Mouse (Mus musculus): ENCODE measurements around the gene Cacnb4. TPM values are rescaled to one million over a fixed set of nuclear protein-coding genes. Genes with fewer than 3 reads are reported as not detected.

Gene Cacnb4
- total RNA-seq, 1 experiment from 2014 or later = not detected

DNA sequence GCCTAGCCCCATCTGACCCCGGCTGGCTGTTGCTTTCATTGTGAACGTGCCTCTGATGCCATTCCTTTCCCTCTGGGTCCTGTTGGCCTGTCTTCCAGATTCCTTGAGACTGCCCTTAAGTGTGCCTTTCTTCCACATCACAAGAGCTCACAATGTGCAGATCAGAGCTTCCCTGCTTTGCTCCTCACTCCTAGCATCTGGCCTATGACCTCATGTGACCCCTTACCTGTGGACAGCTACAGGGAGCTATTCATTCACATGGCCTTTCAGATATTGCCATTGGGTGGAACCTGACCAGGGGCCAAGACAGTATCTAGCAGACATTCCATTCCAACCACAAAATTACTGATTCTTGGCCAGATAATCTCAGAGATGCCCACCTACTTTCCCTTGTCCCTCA lies 171.5 kb downstream of the Cacnb4 start:
- ATAC-seq (replicated peaks; ENCODE audit: insufficient number of reproducible peaks, low FRiP score, low TSS enrichment, poor library complexity, severe bottlenecking) = no peak

DNA sequence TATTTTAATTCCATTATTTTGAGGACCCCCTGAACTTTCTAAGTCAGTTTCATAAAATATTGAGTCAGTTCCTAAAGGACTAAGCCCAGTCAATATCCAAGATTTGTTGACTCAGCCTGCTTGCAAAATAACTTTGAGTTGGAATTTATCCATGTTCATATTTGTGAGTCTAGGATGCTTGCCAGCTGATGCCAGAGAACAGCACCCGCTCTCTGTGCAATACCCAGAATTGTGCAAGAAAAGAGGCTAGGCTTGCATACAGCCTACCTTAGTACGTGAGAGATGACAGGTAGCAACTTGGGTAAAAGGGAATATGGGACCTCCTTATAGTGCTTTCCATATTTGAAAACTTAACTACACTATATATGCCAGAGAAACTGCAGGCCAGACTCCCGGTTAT lies 171.9 kb downstream of the Cacnb4 start:
- ATAC-seq (replicated peaks; ENCODE audit: insufficient number of reproducible peaks, low FRiP score, low TSS enrichment, poor library complexity, severe bottlenecking) = no peak

DNA sequence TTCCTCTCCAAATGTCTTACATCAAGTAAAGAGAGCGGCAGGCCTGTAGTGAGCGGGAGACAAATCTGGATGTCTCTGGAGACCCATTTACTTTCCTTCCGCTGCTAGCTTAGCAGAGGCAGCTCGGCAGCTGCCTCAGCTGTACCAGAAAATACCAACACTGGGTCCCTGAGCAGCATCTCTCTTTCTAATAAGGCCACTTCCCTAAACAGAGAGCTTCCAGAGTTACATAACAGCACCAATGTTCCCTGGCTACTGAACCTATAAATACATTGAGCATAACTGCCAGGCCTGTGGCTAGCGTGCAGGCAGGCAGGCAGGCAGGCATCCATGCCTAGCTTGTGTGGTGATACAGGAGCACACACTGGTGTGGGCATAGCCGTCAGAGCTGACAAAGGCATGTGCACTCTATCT lies 176.8 kb downstream of the Cacnb4 start:
- ATAC-seq (replicated peaks; ENCODE audit: insufficient number of reproducible peaks, low FRiP score, low TSS enrichment, poor library complexity, severe bottlenecking) = peak; percentile 67

DNA sequence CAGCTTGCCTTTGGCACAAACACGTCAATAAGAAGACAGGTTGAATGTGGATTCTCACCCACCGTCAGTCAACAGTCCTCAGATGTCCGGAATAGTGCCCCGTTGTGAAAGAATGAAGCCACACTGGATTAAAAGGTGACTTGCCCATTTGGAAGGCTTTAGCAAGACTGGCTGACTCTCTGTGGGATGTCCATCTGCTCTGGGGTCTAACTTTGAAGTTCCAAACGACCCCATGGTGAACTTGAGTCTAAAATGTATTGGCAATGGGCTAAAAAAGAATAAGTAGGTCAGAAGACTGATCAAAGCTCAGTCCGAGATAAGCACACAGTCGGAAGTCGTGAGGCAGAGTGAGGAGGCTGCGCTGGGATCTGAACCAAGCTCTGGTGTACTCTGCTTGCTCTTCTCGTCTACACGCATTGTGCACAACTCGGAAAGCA lies 177.5 kb downstream of the Cacnb4 start:
- ATAC-seq (replicated peaks; ENCODE audit: insufficient number of reproducible peaks, low FRiP score, low TSS enrichment, poor library complexity, severe bottlenecking) = no peak

DNA sequence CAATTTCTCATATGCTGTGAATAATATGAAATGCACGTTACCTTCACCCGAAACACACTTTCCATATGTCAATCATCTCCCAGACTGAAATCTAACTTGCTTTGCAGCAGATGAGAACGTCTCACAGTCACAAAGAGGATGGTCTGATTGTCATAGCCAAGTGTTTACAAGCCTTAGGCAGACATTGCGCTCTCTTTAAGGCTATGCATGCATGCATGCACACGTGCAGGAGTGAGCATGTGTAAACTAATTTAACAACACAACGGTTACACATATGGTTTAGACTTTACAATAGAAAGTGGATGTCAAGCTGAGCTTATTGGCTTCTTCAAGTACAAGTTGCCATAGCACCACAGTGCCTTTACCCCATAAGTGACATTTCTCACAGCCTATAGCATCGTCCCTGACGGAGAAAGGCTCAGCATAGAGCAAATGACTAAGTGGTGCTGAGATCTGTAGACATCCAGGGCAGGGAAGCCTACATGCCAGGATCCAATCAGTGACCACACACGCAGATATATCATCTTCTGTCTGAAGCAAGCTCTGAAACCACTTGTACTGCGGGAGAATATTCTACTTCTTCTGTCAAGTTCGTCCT lies 181.4 kb downstream of the Cacnb4 start:
- no peak for ATAC-seq (replicated peaks; ENCODE audit: insufficient number of reproducible peaks, low FRiP score, low TSS enrichment, poor library complexity, severe bottlenecking)

DNA sequence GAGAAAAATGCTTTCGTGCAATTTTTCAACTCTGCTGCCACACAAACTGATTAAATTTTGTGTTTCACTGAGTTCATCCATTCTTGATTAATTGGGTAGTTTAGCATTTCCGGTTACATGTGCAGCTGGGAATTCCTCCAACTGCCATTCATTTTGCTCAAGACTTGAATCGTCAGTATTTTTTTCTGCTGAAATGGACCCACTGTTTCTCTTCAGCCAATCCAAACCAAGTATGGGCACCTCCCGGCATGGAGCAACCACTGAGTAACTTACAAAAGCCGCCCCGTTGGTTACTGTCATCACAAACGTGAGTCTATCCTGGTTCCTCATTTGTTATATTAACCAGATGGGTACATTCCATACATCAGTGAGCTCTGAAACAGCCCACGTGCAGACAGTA lies 182.4 kb downstream of the Cacnb4 start:
- ATAC-seq (replicated peaks; ENCODE audit: insufficient number of reproducible peaks, low FRiP score, low TSS enrichment, poor library complexity, severe bottlenecking) = no peak

DNA sequence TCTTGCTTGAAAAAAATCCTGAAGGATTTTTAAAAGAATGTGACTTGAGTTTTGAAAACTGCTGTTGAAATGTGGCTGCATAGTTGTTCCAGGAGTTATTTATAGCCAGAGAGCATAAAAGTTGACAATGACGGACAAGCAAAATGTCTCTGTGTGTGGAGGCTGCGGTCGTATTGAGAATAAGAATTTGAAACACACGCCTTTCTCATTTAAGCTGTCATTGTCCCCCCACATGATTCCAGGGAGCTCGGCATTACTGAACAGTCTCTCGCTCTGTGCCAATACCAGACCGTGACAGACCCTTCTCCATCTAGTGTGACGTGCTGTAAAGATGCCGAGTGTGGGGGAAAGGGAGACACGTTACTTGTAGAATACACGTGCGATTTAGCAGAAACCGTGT lies 183.8 kb downstream of the Cacnb4 start:
- ATAC-seq (replicated peaks; ENCODE audit: insufficient number of reproducible peaks, low FRiP score, low TSS enrichment, poor library complexity, severe bottlenecking) = no peak

DNA sequence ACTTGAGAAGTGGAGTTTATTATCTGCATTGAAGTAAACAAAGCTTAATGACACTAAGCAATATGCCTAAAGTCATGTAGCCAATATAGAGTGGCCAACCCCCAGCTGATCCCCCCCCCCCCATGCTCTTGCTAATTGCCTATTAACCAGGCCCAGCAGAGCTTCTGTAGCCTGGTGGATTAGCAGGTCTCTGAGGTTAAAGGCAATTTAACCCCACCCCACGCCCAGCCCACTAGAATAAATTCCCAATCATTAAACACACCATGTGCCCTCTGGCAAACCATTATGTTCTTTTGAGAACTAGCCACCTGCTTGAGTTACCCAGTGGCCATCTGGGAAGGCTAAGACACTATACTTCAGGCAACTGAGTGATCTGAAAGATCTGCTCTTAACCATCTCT lies 186.8 kb downstream of the Cacnb4 start:
- no peak for ATAC-seq (replicated peaks; ENCODE audit: insufficient number of reproducible peaks, low FRiP score, low TSS enrichment, poor library complexity, severe bottlenecking)

DNA sequence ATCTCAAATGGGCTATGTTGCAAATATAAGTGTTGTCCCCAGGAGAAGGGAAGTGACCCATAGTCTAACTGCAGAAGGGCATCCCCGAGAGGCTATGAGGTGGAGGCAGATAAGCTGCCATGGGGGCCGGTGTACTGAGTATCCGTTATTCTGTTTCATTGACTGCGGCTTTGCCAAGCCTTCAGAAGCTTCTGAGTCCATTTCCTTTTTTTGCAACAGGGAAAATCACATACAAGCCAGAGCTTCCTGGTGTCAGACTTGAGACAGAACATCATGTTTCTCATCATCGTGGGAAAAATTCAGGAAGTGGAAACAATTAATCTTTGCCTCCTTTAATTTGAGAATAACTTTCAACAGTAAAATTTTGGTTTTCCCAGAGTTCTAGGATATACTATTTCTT lies 193.1 kb downstream of the Cacnb4 start:
- ATAC-seq (replicated peaks; ENCODE audit: insufficient number of reproducible peaks, low FRiP score, low TSS enrichment, poor library complexity, severe bottlenecking) = no peak

DNA sequence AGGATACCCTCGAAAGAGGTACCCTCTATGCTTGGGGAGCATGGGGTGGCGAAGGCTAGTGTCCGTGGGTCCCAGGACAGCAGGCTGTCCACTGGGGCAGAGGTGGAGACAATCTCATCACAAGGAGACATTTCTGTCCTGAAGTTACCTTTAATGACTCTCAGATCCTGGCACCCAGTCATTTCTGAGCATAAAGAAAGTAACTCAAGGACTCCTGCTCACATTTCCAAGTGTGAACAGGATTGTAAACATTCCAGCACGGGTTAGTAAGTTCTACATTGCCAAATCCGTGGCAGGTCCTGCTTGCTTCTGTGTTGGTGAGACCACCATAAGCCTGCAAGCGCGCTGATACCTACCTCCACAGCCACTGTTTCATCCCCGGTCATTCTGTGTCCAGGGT lies 196.2 kb downstream of the Cacnb4 start:
- ATAC-seq (replicated peaks; ENCODE audit: insufficient number of reproducible peaks, low FRiP score, low TSS enrichment, poor library complexity, severe bottlenecking) = no peak

DNA sequence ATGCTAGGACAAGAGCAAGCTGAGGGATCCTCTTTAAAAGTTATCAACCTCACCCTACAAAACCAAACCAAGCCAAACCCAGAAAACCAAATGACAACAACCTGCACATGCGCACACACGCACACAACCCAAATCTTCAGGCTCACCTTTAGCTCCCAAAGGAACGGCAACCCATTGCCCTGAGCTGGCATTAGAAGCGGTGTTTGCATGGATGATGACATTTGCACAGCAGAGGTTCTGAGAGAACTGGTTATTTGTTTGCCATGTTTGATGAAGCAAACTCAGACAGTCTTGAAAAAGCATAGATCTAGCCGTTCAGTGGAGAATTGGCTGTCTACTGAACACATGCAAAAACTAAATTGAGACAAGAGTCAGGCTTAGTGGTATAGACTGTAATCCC lies 198.1 kb downstream of the Cacnb4 start:
- ATAC-seq (replicated peaks; ENCODE audit: insufficient number of reproducible peaks, low FRiP score, low TSS enrichment, poor library complexity, severe bottlenecking) = no peak

DNA sequence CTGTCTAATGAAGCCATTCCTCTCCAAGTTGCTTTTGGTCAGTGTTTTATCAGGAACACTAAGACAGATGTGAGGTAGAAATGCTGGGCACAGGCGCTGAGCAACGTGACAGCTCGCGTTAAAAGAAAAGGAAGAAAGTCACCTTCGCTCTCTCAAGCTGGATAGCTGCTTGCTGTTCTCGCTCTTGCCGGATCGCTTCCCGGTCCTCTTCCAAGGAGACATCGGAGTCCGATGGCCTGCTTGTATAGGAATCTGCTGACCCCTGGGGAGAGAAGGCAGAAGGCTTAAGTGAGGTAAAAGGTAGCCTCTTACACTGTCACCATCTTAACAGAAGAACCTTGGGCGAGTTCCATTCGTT lies 199.1 kb downstream of the Cacnb4 start:
- no peak for ATAC-seq (replicated peaks; ENCODE audit: insufficient number of reproducible peaks, low FRiP score, low TSS enrichment, poor library complexity, severe bottlenecking)

DNA sequence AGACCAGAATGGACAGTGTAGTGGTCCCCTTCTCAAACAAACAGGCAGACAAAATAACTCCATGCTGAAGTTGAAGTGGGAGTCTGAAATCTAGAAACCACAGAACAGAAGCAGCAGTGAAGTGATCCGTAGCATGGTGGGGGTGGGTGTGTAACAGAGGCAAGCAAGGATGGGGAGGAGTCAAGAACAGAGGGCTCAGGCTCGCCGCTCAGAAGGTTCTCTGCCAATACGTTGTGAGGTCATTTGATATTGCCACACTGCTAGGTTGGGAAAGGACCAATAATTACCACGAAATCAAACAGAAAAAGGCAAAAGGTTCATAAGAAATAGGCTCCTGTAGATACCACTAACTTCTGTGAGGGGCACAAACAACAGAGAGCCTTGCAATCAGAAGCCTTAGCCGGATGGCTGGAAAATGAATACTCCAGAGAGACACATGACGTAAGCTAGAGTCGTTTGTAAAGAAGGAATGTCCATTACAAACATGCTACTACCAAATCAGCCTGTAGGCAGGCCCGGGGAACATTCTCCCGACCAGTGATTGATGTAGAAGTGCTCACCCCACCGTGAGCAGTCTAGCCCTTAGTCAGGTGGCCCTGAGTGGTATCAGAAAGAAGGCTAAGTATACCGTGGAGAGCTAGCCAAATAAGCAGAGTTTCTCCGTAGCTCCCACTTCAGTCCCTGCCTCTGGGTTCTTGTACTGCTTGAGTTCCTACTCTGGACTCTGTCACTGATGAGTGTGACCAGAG lies 199.7 kb downstream of the Cacnb4 start:
- no peak for ATAC-seq (replicated peaks; ENCODE audit: insufficient number of reproducible peaks, low FRiP score, low TSS enrichment, poor library complexity, severe bottlenecking)

DNA sequence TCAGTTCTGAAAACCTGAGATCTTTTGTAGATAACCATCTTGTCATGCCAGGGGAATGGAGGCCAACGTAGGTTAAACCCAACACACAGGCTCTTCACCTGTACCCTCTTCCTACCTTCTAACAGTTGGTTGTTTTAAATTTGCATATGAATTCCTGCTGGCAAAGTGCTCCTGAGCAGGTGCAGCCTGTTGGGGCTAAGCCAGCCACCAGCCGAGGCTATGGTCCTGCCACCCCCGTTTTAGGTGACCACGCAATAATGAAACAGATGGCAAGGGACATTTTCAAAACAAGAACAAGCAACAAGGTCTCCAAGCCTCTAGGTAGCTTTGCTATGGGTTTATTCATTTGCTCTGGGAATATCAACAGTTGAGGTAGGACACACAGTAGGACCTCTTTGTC lies 200.8 kb downstream of the Cacnb4 start:
- no peak for ATAC-seq (replicated peaks; ENCODE audit: insufficient number of reproducible peaks, low FRiP score, low TSS enrichment, poor library complexity, severe bottlenecking)

DNA sequence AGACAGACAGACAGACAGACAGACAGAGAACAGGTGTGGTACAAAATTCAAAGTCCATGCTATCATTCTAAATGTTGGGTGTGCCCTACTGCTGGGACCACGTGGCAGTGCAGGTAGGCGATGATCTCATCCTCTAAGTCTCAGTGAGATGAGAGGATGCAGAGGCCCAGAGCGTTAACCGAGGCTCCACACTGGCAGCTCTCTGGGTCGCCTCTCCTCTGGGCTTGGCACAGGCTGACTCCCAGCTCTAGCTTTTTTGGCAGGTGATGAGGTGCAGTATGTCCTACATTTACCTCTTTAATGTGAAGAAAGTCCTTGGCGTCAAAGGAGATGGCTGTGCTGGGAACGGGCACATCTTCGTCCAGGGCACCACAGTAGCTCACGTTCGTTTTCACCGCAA lies 202.1 kb downstream of the Cacnb4 start:
- ATAC-seq (replicated peaks; ENCODE audit: insufficient number of reproducible peaks, low FRiP score, low TSS enrichment, poor library complexity, severe bottlenecking) = no peak

DNA sequence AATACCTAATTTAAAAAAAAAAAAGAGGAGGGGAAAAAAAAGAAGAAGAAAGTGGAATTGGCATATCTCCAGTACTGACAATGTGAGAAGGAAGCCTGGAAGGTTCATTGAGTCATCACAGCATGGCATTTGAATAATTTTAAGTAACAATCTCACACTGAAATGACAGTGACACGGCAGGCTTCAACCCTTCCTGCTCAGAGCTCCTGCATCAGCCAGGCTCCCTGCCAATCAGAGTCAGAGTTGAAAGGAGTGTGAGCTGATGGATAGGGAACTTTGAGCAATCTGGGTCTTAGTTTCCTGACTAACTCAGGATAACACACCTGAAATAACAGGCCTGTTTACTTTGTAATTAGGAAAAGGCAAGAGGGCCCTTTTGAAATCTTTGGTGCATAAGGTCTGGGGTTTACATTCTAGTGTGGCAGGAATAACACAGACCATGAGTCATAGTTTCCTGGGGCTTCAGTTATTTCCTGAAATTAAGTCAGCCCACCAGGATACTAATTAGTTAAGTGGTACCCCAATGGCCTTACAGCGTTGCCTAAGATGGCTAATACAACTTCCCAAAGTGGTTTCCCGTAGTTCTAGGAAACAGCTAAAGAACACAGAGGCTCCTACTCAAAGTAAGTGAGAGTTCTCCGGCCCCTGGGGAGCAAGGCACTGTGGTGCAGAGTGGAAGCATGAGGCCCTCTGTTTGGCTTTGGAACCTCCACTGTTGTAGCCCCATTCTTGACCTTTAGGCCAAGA lies 204.9 kb downstream of the Cacnb4 start:
- ATAC-seq (replicated peaks; ENCODE audit: insufficient number of reproducible peaks, low FRiP score, low TSS enrichment, poor library complexity, severe bottlenecking) = no peak

DNA sequence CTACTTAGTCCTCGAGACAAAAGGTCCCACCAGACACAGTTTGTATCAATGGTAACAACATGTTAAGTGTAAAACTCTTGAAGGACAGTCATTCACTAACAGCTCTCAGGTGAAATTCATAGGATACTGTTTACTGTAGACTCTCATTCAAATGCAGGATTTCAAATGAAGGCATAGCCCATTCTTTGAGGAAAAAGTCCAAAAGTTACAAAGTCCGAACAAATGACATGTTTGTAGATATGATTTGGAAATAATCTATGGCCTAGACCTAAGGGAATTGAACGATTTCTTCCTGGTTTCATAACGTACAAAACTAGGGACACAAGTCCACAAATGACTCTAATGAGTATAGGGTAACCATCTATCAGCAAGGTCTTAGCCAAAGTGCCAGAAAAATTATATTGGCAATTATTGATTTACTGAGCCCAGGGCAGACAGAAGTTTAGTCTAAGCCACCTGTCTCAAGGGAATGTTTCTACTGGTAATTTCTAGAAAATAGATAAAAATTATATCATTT lies 206.5 kb downstream of the Cacnb4 start:
- no peak for ATAC-seq (replicated peaks; ENCODE audit: insufficient number of reproducible peaks, low FRiP score, low TSS enrichment, poor library complexity, severe bottlenecking)

DNA sequence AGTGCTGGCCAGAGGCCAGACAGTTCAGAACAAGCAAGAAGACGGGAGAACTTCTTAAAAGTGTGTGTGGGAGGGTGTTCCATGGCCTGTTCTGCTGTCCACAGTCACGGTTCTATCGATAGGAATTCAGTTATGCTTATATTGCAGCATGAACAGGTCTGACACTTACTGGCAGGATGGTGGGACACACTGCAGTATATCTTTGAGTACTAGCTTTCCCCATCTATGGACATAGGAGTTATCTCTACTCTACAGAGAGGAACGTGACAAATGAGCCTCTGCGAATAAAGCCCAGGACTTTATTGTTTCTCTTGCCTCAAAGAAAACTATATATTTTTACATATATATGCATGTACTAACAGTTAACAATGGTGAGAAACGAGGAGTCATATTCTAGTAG lies 209.0 kb downstream of the Cacnb4 start:
- no peak for ATAC-seq (replicated peaks; ENCODE audit: insufficient number of reproducible peaks, low FRiP score, low TSS enrichment, poor library complexity, severe bottlenecking)

DNA sequence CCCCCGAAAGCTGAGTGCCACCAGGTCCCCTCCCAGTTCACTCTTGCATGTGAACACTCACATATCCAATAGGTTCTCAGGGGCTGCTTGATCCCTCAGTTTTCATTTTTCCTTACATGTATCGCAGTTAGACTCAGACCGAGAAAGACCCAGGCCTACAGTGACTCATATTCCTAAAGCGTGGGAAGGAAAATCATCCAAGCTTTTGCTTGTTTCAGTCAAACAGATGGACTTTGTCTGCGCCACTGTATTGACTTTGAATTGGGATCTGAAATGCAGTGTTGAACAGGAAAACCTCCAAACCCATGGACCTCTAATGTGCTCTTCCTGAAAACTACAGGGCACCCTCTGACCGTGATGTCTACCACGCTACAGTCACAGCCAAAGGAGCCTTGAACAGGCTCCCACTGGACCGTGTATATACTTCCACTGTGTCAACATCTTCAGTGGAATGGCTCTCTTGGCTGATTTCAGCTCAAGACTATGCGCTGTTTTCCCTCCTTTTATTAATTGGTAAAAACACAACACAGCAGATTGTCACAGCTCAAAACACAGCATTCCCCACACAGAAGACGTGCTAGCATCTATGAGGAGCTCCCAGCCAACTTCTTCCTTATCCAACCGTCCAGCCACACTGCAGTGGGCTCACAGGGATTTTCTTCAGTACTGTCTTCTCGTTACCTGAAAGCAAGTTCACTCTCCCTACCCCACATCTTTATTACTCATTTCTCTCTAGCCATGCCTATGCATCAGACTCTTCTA lies 215.2 kb downstream of the Cacnb4 start:
- ATAC-seq (replicated peaks; ENCODE audit: insufficient number of reproducible peaks, low FRiP score, low TSS enrichment, poor library complexity, severe bottlenecking) = no peak
